Mouse (Mus musculus): Measurements from ENCODE around the gene Prdm16. TPM values are rescaled to one million over a fixed set of nuclear protein-coding genes. Genes with fewer than 3 reads are reported as not detected.
A peak's percentile ranks its signal among the peaks of the same experiment; 100 is the strongest.

Prdm16 gene
- polyA plus RNA-seq, 1 experiment from 2014 or later: 2.2 TPM

DNA sequence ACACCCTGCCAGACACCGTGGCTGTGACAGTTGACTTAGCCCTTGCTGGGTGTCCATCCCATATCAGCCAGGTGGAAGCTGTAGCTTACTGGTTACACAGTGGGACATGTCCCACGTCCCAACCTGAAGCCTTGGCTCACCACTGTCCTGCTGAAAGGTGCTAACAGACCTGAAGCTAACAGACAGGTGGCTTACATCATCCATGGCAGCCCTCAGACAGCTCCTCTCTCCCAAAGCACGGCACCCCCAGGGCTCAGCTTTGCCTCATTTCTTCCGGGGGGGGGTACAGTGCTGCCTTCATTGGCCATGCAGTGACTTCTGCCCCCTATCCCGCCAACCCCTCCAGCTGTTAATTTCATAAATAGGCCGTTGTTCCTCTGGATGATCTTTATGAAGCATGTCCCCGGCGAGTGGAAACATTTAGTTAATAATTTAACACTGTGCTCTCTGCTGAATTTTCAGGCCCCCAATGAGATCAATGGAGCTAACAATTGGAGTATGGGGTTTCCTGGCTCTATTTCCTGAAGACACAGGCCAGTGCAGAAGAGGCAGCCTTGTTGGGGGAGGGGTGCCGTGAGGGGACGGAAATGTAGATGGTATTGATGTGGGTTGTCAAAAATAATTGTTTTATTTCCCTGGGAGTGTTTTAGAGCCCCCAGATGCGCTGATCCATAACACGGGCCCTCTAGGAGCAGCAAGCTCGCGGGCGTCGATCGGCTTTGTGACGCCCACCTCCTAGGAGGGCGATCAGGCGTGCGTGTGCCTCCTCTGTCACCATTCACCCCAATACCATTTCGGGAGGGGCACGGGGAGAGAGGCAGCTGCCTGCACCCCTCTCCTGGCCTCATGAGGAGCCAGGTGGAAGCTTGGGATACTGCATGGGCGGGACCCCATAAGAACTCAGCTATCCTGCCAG lies 236.2 kb downstream of the Prdm16 start:
- Histone ChIP-seq H3K4me2 (ENCODE audit: low read depth, low read length) (peak overlapping the region; percentile 32; the same call in 1 of the 2 replicates), H3K4me3 (ENCODE audit: low read depth, low read length) (no peak overlapping the region), H3K27ac (ENCODE audit: low read depth) (peak overlapping the region; percentile 60), H3K36me3 (replicated peaks; ENCODE audit: insufficient read depth, low read length) (no peaks in the 10 kb centered on the region), H3K9ac (replicated peaks) (no peak overlapping the region), H3K9me3 (ENCODE audit: low read length) (no peaks in the 10 kb centered on the region), H3K4me1 (ENCODE audit: insufficient read depth) (peaks cover 12% of the 10 kb centered on the region), H3K27me3 (ENCODE audit: insufficient read depth, low read length) (no peaks in the 10 kb centered on the region)
- WGBS (ENCODE audit: insufficient replicate concordance): 69% methylated on average over 24 of the region's 24 CpGs
- ATAC-seq (peak; percentile 66; the same call in 1 of the 2 replicates), DNase-seq (no peak)
- TF ChIP-seq CTCF (IDR thresholded peaks at IDR 0.05; ENCODE audit: low read depth) (no peak), EP300 (IDR thresholded peaks at IDR 0.05; ENCODE audit: low read depth) (no peak)

DNA sequence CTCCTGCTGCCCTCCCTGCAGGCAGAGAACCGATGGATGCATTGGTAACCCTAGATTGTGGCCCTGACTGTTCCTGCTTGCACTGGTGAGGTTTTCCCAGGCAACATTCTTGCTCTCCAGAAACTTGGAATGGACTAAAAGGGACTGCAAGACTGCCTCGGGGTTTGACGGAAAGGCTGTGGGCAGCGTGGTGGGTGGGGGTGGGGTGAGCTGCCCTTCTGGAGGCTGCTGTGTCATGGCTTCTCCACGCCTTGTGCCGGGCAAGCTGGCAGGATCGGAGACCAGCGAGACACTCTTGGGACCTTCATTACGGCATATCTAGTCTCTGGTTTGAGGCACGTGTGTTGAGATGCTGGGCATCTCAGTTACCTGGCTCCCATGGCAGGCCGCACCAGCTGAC lies 237.0 kb downstream of the Prdm16 start:
- H3K9ac ChIP-seq (replicated peaks): no peak overlapping the region
- H3K4me2 ChIP-seq (ENCODE audit: low read depth, low read length): no peak overlapping the region
- DNase-seq (no peak), ATAC-seq (no peak)
- H3K4me3 ChIP-seq (ENCODE audit: low read depth, low read length): no peak overlapping the region
- no peaks in the 10 kb centered on the region for H3K9me3 ChIP-seq (ENCODE audit: low read length)
- H3K36me3 ChIP-seq (replicated peaks; ENCODE audit: insufficient read depth, low read length): no peaks in the 10 kb centered on the region
- 63% methylated on average over 10 of the region's 11 CpGs for WGBS (ENCODE audit: insufficient replicate concordance)
- no peaks in the 10 kb centered on the region for H3K27me3 ChIP-seq (ENCODE audit: insufficient read depth, low read length)
- peak overlapping the region; percentile 60 for H3K27ac ChIP-seq (ENCODE audit: low read depth)
- TF ChIP-seq CTCF (IDR thresholded peaks at IDR 0.05; ENCODE audit: low read depth) (no peak), EP300 (IDR thresholded peaks at IDR 0.05; ENCODE audit: low read depth) (no peak)
- peaks cover 12% of the 10 kb centered on the region for H3K4me1 ChIP-seq (ENCODE audit: insufficient read depth)

DNA sequence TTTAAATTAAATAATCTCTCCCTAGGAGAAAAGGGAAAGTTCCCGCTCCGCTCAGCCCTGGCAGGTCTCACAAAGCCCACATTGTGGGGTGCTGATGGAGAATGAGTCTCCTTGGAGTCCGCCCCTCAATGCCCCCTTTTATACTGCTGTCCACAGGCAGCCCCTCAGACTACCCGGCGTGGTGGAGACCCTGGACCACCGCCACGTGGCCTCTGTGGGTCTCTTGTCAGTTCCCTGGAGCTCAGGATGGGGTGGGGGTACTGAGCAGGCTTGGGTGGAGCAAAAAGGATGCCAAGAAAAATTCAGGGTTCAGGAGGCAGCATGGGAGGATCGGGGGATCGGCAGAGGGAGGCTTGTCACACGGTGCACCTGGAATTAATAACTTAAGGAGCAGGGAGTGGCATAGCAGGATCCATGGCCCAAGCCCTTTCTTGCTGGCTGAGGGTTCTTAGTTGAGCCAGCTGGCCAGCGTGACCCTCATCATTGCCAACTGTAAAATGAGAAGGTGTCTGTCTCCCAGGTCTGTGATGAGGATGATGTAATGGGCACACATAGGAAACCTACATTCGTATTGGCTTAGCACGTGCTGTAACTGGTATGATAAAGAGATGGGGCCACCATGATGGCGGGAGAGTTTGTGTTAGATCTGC lies 239.9 kb downstream of the Prdm16 start:
- ATAC-seq: no peak
- WGBS (ENCODE audit: insufficient replicate concordance): 83% methylated on average over 14 of the region's 14 CpGs
- Histone ChIP-seq H3K9me3 (ENCODE audit: low read length) (no peaks in the 10 kb centered on the region), H3K4me2 (ENCODE audit: low read depth, low read length) (no peak overlapping the region), H3K9ac (replicated peaks) (no peak overlapping the region), H3K27ac (ENCODE audit: low read depth) (no peak overlapping the region), H3K4me1 (ENCODE audit: insufficient read depth) (peaks cover 12% of the 10 kb centered on the region), H3K4me3 (ENCODE audit: low read depth, low read length) (no peak overlapping the region), H3K27me3 (ENCODE audit: insufficient read depth, low read length) (no peaks in the 10 kb centered on the region), H3K36me3 (replicated peaks; ENCODE audit: insufficient read depth, low read length) (no peaks in the 10 kb centered on the region)
- DNase-seq: no peak
- TF ChIP-seq CTCF (IDR thresholded peaks at IDR 0.05; ENCODE audit: low read depth) (no peak), EP300 (IDR thresholded peaks at IDR 0.05; ENCODE audit: low read depth) (no peak)

DNA sequence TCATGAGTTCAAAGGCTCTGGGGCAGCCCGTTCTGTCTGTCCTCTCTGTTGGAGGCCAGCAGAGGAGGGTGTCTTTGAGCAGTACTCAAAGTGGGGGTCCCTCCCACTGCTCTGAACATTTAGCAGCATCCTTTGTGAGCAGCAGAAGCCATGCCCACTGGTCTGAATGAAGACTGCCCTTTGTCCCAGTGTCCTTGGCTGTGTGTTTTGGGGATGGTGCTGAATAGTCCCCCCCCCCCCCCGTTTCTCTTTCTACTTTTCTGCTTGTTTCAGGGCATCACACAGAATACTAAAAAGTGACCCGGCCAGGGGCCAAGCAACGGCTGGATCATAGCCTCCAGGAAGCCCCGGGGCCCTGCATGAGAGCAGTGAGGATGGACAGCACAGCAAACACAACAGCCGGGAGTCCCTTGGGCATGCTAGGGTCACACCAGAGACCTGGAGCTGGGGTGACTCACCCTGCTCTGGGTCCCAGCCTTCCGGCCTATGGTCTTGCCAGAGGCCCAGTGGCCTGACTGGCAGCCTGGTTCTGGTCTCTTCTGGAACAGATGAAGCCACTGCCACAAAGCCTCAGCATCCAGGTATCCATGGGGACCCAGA lies 242.4 kb downstream of the Prdm16 start:
- no peak for TF ChIP-seq CTCF (IDR thresholded peaks at IDR 0.05; ENCODE audit: low read depth)
- no peak for TF ChIP-seq EP300 (IDR thresholded peaks at IDR 0.05; ENCODE audit: low read depth)
- peak; percentile 12; the same call in 1 of the 2 replicates for ATAC-seq

DNA sequence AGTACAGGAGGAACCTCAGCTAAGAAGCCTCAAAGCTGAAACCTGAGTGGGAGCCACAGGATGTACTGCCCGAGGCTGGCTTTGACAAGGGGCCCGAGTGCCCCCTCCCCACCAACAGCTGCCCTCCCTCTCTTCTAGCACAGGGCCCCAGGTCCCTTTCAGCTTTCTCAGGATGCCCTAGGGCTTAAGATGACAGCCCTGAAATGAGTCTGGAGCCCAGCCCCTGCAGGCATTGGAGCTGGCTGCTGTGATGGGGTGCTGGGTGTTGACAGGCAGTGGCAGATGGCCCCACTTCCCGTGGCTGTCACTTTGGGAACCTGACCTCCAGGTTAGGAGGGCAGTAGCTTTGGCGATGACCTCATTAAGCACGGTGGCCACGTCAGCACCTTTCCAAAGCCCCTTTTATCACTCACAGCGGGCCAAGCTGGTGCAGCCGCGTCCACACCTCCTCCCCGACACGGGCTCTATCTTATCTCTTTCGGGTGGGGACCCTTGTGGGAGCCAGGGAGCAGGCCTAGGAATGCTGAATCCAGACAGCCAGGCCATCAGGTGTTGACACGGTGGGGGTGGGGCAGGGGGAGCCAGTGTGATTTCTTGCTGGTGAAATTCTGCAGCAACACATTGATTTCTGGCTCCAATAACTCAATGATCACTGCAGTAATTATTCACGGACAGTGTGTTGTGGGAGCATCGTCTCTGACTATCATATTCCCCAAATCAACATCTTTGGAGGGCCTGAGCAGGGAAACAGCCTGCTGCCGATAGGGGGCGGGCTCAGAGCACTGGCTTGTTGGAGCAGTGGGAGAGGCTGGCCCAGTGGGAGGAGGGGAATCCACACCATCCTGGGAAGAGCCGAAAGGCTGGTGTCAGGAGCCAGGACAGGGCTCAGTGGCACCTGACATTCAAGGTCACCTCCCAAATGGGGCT lies 243.2 kb downstream of the Prdm16 start:
- no peaks in the 10 kb centered on the region for H3K9me3 ChIP-seq (ENCODE audit: low read length)
- DNase-seq (peak; percentile 74), ATAC-seq (peak; percentile 85)
- TF ChIP-seq CTCF (IDR thresholded peaks at IDR 0.05; ENCODE audit: low read depth) (peak; percentile 66), EP300 (IDR thresholded peaks at IDR 0.05; ENCODE audit: low read depth) (no peak)
- no peaks in the 10 kb centered on the region for H3K27me3 ChIP-seq (ENCODE audit: insufficient read depth, low read length)
- WGBS (ENCODE audit: insufficient replicate concordance): 25% methylated on average over 18 of the region's 18 CpGs
- H3K27ac ChIP-seq (ENCODE audit: low read depth): peak overlapping the region; percentile 55
- H3K36me3 ChIP-seq (replicated peaks; ENCODE audit: insufficient read depth, low read length): no peaks in the 10 kb centered on the region
- no peak overlapping the region for H3K4me3 ChIP-seq (ENCODE audit: low read depth, low read length)
- peaks cover 7% of the 10 kb centered on the region for H3K4me1 ChIP-seq (ENCODE audit: insufficient read depth)
- H3K9ac ChIP-seq (replicated peaks): no peak overlapping the region
- no peak overlapping the region for H3K4me2 ChIP-seq (ENCODE audit: low read depth, low read length)

More for the DNA sequence above, 242.4 kb downstream of the Prdm16 start:
- Histone ChIP-seq H3K4me2 (ENCODE audit: low read depth, low read length) (no peak overlapping the region), H3K4me1 (ENCODE audit: insufficient read depth) (peaks cover 7% of the 10 kb centered on the region), H3K9ac (replicated peaks) (no peak overlapping the region), H3K9me3 (ENCODE audit: low read length) (no peaks in the 10 kb centered on the region), H3K27ac (ENCODE audit: low read depth) (peak overlapping the region; percentile 55), H3K27me3 (ENCODE audit: insufficient read depth, low read length) (no peaks in the 10 kb centered on the region), H3K4me3 (ENCODE audit: low read depth, low read length) (no peak overlapping the region), H3K36me3 (replicated peaks; ENCODE audit: insufficient read depth, low read length) (no peaks in the 10 kb centered on the region)
- WGBS (ENCODE audit: insufficient replicate concordance): 66% methylated on average over 7 of the region's 7 CpGs
- no peak for DNase-seq

Data from liver, postnatal 0 days (tissue).